Mouse (Mus musculus) heart, embryonic 15.5 days (tissue): ENCODE data around the gene Gm9. TPM values are rescaled to one million over a fixed set of nuclear protein-coding genes. Genes with fewer than 3 reads are reported as not detected.
"Not testable (repeated sequence)": the region's sequence is repeated elsewhere in the genome, so short reads cannot be mapped to it uniquely, and the experiment has no call there.

Experiments
- ATAC-seq: fragments of 200-750 bp; cut with Nextera tagmentation; replicated peaks from 2 replicates; pipeline ENCODE4 v1.8.0; 2017; ENCODE audit warnings: low read depth, moderate TSS enrichment; ENCODE audit not compliant: insufficient number of reproducible peaks, insufficient read depth, low FRiP score
- H3K27ac ChIP-seq: fragments of 300-500 bp; sonication (generic); 2 replicates; pipeline ENCODE4 v1.5.1; 2015; ENCODE audit warnings: mild to moderate bottlenecking, inconsistent platforms
- H3K27me3 ChIP-seq: fragments of 300-500 bp; sonication (generic); 2 replicates; pipeline ENCODE4 v1.6.1; 2015; ENCODE audit warnings: inconsistent platforms
- H3K36me3 ChIP-seq: fragments of 300-500 bp; sonication (generic); 2 replicates; pipeline ENCODE4 v1.6.1; 2015; ENCODE audit warnings: mild to moderate bottlenecking, inconsistent platforms
- H3K4me1 ChIP-seq: fragments of 300-500 bp; sonication (generic); replicated peaks from 2 replicates; pipeline ENCODE4 v1.6.1; 2015; ENCODE audit warnings: inconsistent platforms
- H3K4me2 ChIP-seq: fragments of 300-500 bp; sonication (generic); 2 replicates; pipeline ENCODE4 v1.6.1; 2015; ENCODE audit warnings: inconsistent platforms, mild to moderate bottlenecking, moderate library complexity
- H3K4me3 ChIP-seq: fragments of 300-500 bp; sonication (generic); 2 replicates; pipeline ENCODE4 v1.5.1; 2015; ENCODE audit warnings: mild to moderate bottlenecking, inconsistent platforms
- H3K9ac ChIP-seq: fragments of 300-500 bp; sonication (generic); 2 replicates; pipeline ENCODE4 v1.6.1; 2015; ENCODE audit warnings: mild to moderate bottlenecking, inconsistent platforms
- H3K9me3 ChIP-seq: fragments of 300-500 bp; sonication (generic); replicated peaks from 2 replicates; pipeline ENCODE4 v1.6.1; 2016; ENCODE audit warnings: inconsistent platforms
- WGBS: fragments of 180-500 bp; shearing (Covaris S2); methylation state at CpG from one replicate; pipeline ENCODE4 v1.1.7; 2015; ENCODE audit warnings: mixed read lengths; 5-methylcytosine and 5-hydroxymethylcytosine counted together
- polyA plus RNA-seq: library from polyadenylated mRNA; unstranded; fragments of >200 nt; fragmentation: Nextera tagmentation; extraction: Ambion mirVana; gene quantifications from 2 replicates; pipeline ENCODE4 v1.2.1, GENCODE M21; 2015

Gene Gm9
- polyA plus RNA-seq, result not detected in 2 replicates

- Histone ChIP-seq H3K4me1 (no peaks in the 10 kb centered on the region), H3K27me3 (no peaks in the 10 kb centered on the region), H3K27ac (no peak within 1 kb of the TSS), H3K4me2 (no peak within 1 kb of the TSS), H3K9ac (no peak within 1 kb of the TSS), H3K36me3 (no peaks in the 10 kb centered on the region), H3K9me3 (no peaks in the 10 kb centered on the region), H3K4me3 (no peak within 1 kb of the TSS)
- WGBS, result 82% methylated on average over 10 of the region's 10 CpGs
- no peak for ATAC-seq
These were observed at the start of gene Gm9 for GRCm38 (mm10) chrX:37210941-37211340. Gene Gm9 (minus strand): TSS chrX:37211041.

- not testable (repeated sequence) for H3K4me2 ChIP-seq, H3K36me3 ChIP-seq, H3K9ac ChIP-seq, H3K9me3 ChIP-seq, H3K4me1 ChIP-seq, H3K4me3 ChIP-seq, H3K27ac ChIP-seq, H3K27me3 ChIP-seq, ATAC-seq
- 80% methylated on average over 1 of the region's 3 CpGs for WGBS
These were observed 38.8 kb upstream of the Gm9 start, which contains the start of gene Rhox3a for GRCm38 (mm10) chrX:37249619-37250018. Gene Rhox3a (plus strand): TSS chrX:37249919.

- H3K9ac ChIP-seq, H3K9me3 ChIP-seq, H3K27me3 ChIP-seq, H3K4me1 ChIP-seq, H3K27ac ChIP-seq, H3K36me3 ChIP-seq, H3K4me3 ChIP-seq, H3K4me2 ChIP-seq, ATAC-seq: not testable (repeated sequence)
- whole genome bisulfite sequencing, result 73% methylated on average over 2 of the region's 9 CpGs
These were observed 33.8 kb upstream of the Gm9 start, which contains the start of gene Rhox2a for GRCm38 (mm10) chrX:37244676-37245075. Gene Rhox2a (plus strand): TSS chrX:37244976.

- not testable (repeated sequence) for H3K27ac ChIP-seq, H3K9ac ChIP-seq, H3K27me3 ChIP-seq, H3K4me1 ChIP-seq, ATAC-seq, H3K4me2 ChIP-seq, H3K9me3 ChIP-seq, H3K4me3 ChIP-seq, H3K36me3 ChIP-seq
- 61% methylated on average over 1 of the region's 1 CpGs for WGBS
These were observed 11.3 kb upstream of the Gm9 start, which contains the start of gene Rhox1 for GRCm38 (mm10) chrX:37222158-37222557. Gene Rhox1 (minus strand): TSS chrX:37222258.

- H3K36me3 ChIP-seq, result no peaks in the 10 kb centered on the region
- H3K27me3 ChIP-seq, result no peaks in the 10 kb centered on the region
- ATAC-seq, result no peak
- WGBS, result 42% methylated on average over 8 of the region's 8 CpGs
- H3K4me2 ChIP-seq, result no peak overlapping the region
- no peaks in the 10 kb centered on the region for H3K9me3 ChIP-seq
- H3K9ac ChIP-seq, result no peak overlapping the region
- H3K27ac ChIP-seq, result no peak overlapping the region
- H3K4me3 ChIP-seq, result no peak overlapping the region
- H3K4me1 ChIP-seq, result no peaks in the 10 kb centered on the region
These were observed 12.2 kb downstream of the Gm9 start for GRCm38 (mm10) chrX:37198676-37199075.

GRCm38 (mm10) chrX:37191744-37192379 is 19.0 kb downstream of the Gm9 start:
- WGBS, result 23% methylated on average over 28 of the region's 28 CpGs
- no peaks in the 10 kb centered on the region for H3K4me1 ChIP-seq
- H3K9me3 ChIP-seq, result no peaks in the 10 kb centered on the region
- no peaks in the 10 kb centered on the region for H3K36me3 ChIP-seq
- H3K4me2 ChIP-seq, result peak overlapping the region; percentile 68
- no peaks in the 10 kb centered on the region for H3K27me3 ChIP-seq
- H3K9ac ChIP-seq, result peak overlapping the region; percentile 55
- peak overlapping the region; percentile 62; the same call in 1 of the 2 replicates for H3K27ac ChIP-seq
- ATAC-seq, result no peak
- H3K4me3 ChIP-seq, result peak overlapping the region; percentile 63

GRCm38 (mm10) chrX:37191105-37191743 is 19.6 kb downstream of the Gm9 start, which contains the start of the genes Ndufa1 and Rnf113a1:
Gene Ndufa1 (minus strand): TSS chrX:37191163.
Gene Rnf113a1 (plus strand): TSS chrX:37191245.
- Histone ChIP-seq H3K36me3 (no peaks in the 10 kb centered on the region), H3K27ac (peak within 1 kb of the TSS; percentile 62), H3K27me3 (no peaks in the 10 kb centered on the region), H3K4me2 (peak within 1 kb of the TSS; percentile 68), H3K4me3 (peak within 1 kb of the TSS; percentile 63), H3K9me3 (no peaks in the 10 kb centered on the region), H3K9ac (peak within 1 kb of the TSS; percentile 55), H3K4me1 (no peaks in the 10 kb centered on the region)
- 15% methylated on average over 63 of the region's 63 CpGs for WGBS
- ATAC-seq, result peak; percentile 66

- Histone ChIP-seq H3K27me3 (no peaks in the 10 kb centered on the region), H3K4me2 (peak overlapping the region; percentile 68), H3K9ac (peak overlapping the region; percentile 55), H3K9me3 (no peaks in the 10 kb centered on the region), H3K27ac (no peak overlapping the region), H3K36me3 (no peaks in the 10 kb centered on the region), H3K4me3 (peak overlapping the region; percentile 63), H3K4me1 (no peaks in the 10 kb centered on the region)
- ATAC-seq, result no peak
- WGBS, result 14% methylated on average over 20 of the region's 20 CpGs
These were observed 20.1 kb downstream of the Gm9 start for GRCm38 (mm10) chrX:37190755-37191104.

GRCm38 (mm10) chrX:37184401-37184800 is 26.4 kb downstream of the Gm9 start:
- H3K9ac ChIP-seq, H3K4me1 ChIP-seq, H3K27ac ChIP-seq, H3K9me3 ChIP-seq, H3K27me3 ChIP-seq, ATAC-seq, H3K36me3 ChIP-seq: not testable (repeated sequence)
- Histone ChIP-seq H3K4me3 (0 out of 2 replicates have a peak overlapping the region, but pooled peaks have one; percentile 8), H3K4me2 (peak overlapping the region; percentile 41)
- WGBS, result 32% methylated on average over 8 of the region's 8 CpGs

- WGBS, result 45% methylated on average over 5 of the region's 5 CpGs
- no peaks in the 10 kb centered on the region for H3K36me3 ChIP-seq
- no peak for ATAC-seq
These were observed 42.1 kb downstream of the Gm9 start, which contains the start of gene Akap14 for GRCm38 (mm10) chrX:37168742-37169141. Gene Akap14 (minus strand): TSS chrX:37168842.

GRCm38 (mm10) chrX:37167085-37167484 is 43.8 kb downstream of the Gm9 start:
- H3K4me2 ChIP-seq, result no peak overlapping the region
- no peak overlapping the region for H3K9ac ChIP-seq
- no peaks in the 10 kb centered on the region for H3K36me3 ChIP-seq
- no peak overlapping the region for H3K27ac ChIP-seq
- no peak overlapping the region for H3K4me3 ChIP-seq
- H3K9me3 ChIP-seq, result no peaks in the 10 kb centered on the region
- no peak for ATAC-seq
- no peaks in the 10 kb centered on the region for H3K27me3 ChIP-seq
- no peaks in the 10 kb centered on the region for H3K4me1 ChIP-seq
- 21% methylated on average over 3 of the region's 3 CpGs for WGBS

More at GRCm38 (mm10) chrX:37168742-37169141, 42.1 kb downstream of the Gm9 start, which contains the start of gene Akap14:
- Histone ChIP-seq H3K9me3 (no peaks in the 10 kb centered on the region), H3K4me3 (no peak within 1 kb of the TSS), H3K27ac (no peak within 1 kb of the TSS), H3K9ac (no peak within 1 kb of the TSS), H3K4me1 (no peaks in the 10 kb centered on the region), H3K4me2 (no peak within 1 kb of the TSS), H3K27me3 (no peaks in the 10 kb centered on the region)
